Mouse (Mus musculus) spleen, adult 2 months (tissue): ENCODE measurements around the gene Ppp6r1.

ENCODE experiments used
- CTCF ChIP-seq: fragments of 200-500 bp; IDR thresholded peaks from 2 replicates; pipeline ENCODE4 v1.5.1; 2011; ENCODE audit warnings: mild to moderate bottlenecking, inconsistent platforms; ENCODE audit not compliant: insufficient read depth, insufficient read length, insufficient replicate concordance; ENCODE audit errors: extremely low read depth
- POLR2A ChIP-seq: fragments of 200-500 bp; IDR thresholded peaks from 2 replicates; pipeline ENCODE4 v1.6.1; 2011; ENCODE audit warnings: low read depth, low read length, inconsistent platforms

DNA sequence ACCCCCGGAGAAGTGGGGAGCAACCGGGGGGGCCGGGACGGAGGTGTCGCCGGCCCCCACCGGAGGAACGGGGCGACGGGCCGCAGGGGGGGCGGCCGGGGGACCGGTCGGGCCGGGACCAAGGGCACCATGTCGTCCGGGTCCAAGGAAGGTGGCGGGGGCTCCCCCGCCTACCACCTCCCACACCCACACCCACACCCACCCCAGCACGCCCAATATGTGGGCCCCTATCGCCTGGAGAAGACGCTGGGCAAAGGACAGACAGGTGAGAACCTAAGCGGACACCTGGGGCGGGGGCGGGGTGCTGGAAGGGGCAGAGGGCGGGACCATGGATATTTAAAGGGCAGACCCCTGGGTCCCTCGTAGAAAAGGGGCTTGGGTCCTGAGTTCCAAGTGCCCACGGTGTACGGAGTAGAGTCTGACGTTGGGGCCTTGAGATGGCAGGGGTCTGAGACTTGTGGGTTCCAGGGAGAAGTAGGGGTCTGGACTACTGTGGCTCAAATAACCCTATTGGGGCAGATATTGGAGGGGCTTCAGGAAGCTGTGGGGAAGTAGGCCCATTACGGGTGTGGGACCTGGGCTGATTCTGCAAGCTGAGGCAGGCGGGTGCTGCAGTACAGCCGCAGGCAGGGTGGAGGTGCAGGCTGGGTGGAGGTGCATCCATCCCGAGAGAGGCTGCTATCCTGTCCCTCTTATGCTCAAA is 32.3 kb upstream of the Ppp6r1 start:
- TF ChIP-seq POLR2A = no peak
- TF ChIP-seq CTCF = no peak
